Mouse (Mus musculus): Measurements from ENCODE around the gene Kcnb1. TPM values are rescaled to one million over a fixed set of nuclear protein-coding genes. Genes with fewer than 3 reads are reported as not detected.

The Kcnb1 gene
- polyA plus RNA-seq, 1 experiment from 2014 or later, result 1.5 TPM

GRCm38 (mm10) chr2:167121996-167122395 lies 68.0 kb downstream of the Kcnb1 start:
- no peak overlapping the region for H3K4me2 ChIP-seq
- 79% methylated on average over 7 of the region's 7 CpGs for WGBS
- no peak overlapping the region for H3K9ac ChIP-seq
- peaks cover 16% of the 10 kb centered on the region for H3K4me1 ChIP-seq
- no peak overlapping the region for H3K27ac ChIP-seq
- no peaks in the 10 kb centered on the region for H3K36me3 ChIP-seq
- no peak overlapping the region for H3K4me3 ChIP-seq (replicated peaks)
- ATAC-seq (ENCODE audit: insufficient read depth, low FRiP score, low read depth), result no peak
- no peaks in the 10 kb centered on the region for H3K27me3 ChIP-seq (replicated peaks)
- H3K9me3 ChIP-seq, result no peaks in the 10 kb centered on the region

GRCm38 (mm10) chr2:167121228-167121627 lies 68.7 kb downstream of the Kcnb1 start:
- ATAC-seq (ENCODE audit: insufficient read depth, low FRiP score, low read depth), result peak; percentile 53; the same call in 1 of the 2 replicates
- Histone ChIP-seq H3K9ac (no peak overlapping the region), H3K27me3 (replicated peaks) (no peaks in the 10 kb centered on the region), H3K36me3 (no peaks in the 10 kb centered on the region), H3K4me2 (no peak overlapping the region), H3K9me3 (no peaks in the 10 kb centered on the region), H3K4me1 (peaks cover 16% of the 10 kb centered on the region), H3K4me3 (replicated peaks) (no peak overlapping the region), H3K27ac (no peak overlapping the region)
- WGBS, result 68% methylated on average over 6 of the region's 6 CpGs

- ATAC-seq (ENCODE audit: insufficient read depth, low FRiP score, low read depth), result no peak
- no peaks in the 10 kb centered on the region for H3K27me3 ChIP-seq (replicated peaks)
- no peak overlapping the region for H3K27ac ChIP-seq
- peaks cover 16% of the 10 kb centered on the region for H3K4me1 ChIP-seq
- WGBS, result 70% methylated on average over 12 of the region's 12 CpGs
- no peak overlapping the region for H3K4me2 ChIP-seq
- no peak overlapping the region for H3K9ac ChIP-seq
- H3K4me3 ChIP-seq (replicated peaks), result no peak overlapping the region
- no peaks in the 10 kb centered on the region for H3K9me3 ChIP-seq
- H3K36me3 ChIP-seq, result no peaks in the 10 kb centered on the region
These were observed 69.6 kb downstream of the Kcnb1 start for GRCm38 (mm10) chr2:167120186-167120830.

DNA sequence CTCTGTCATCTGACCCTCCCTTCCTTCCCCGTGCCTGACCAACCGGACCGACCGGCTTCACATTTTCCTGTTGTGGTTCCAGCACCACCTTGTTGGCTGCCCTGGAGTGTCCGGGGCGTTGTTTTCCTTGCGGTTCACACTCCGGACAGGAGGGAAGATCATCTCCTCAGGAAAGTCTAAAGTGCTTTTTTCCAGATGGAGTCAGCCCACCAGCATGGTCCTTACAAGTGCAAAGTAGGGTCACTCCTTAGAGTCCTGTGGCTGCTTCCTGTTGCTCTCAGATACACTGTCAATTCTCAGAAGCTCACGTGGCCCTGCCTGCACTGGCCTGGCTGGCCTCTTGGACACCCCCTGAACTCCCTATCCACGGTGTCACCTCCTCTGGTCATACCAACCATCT lies 71.9 kb downstream of the Kcnb1 start:
- WGBS, result 58% methylated on average over 10 of the region's 10 CpGs
- Histone ChIP-seq H3K4me1 (peaks cover 5% of the 10 kb centered on the region; the same call in 1 of the 2 replicates), H3K27ac (no peak overlapping the region), H3K9ac (no peak overlapping the region), H3K36me3 (no peaks in the 10 kb centered on the region), H3K27me3 (replicated peaks) (no peaks in the 10 kb centered on the region), H3K4me3 (replicated peaks) (no peak overlapping the region), H3K9me3 (no peaks in the 10 kb centered on the region), H3K4me2 (no peak overlapping the region)
- ATAC-seq (ENCODE audit: insufficient read depth, low FRiP score, low read depth), result no peak

- no peak overlapping the region for H3K27ac ChIP-seq
- ATAC-seq (ENCODE audit: insufficient read depth, low FRiP score, low read depth), result no peak
- H3K4me1 ChIP-seq, result 0 out of 2 replicates have a peak, but pooled peaks cover 3% of the 10 kb centered on the region
- H3K9me3 ChIP-seq, result no peaks in the 10 kb centered on the region
- no peaks in the 10 kb centered on the region for H3K36me3 ChIP-seq
- no peaks in the 10 kb centered on the region for H3K27me3 ChIP-seq (replicated peaks)
- no peak overlapping the region for H3K4me2 ChIP-seq
- 41% methylated on average over 6 of the region's 6 CpGs for WGBS
- H3K4me3 ChIP-seq (replicated peaks), result no peak overlapping the region
- no peak overlapping the region for H3K9ac ChIP-seq
These were observed 77.2 kb downstream of the Kcnb1 start for GRCm38 (mm10) chr2:167112737-167113136.

GRCm38 (mm10) chr2:167112259-167112658 lies 77.7 kb downstream of the Kcnb1 start:
- Histone ChIP-seq H3K27me3 (replicated peaks) (no peaks in the 10 kb centered on the region), H3K4me1 (0 out of 2 replicates have a peak, but pooled peaks cover 3% of the 10 kb centered on the region), H3K9me3 (no peaks in the 10 kb centered on the region), H3K27ac (no peak overlapping the region), H3K4me3 (replicated peaks) (no peak overlapping the region), H3K9ac (no peak overlapping the region), H3K36me3 (no peaks in the 10 kb centered on the region), H3K4me2 (no peak overlapping the region)
- 68% methylated on average over 7 of the region's 7 CpGs for WGBS
- no peak for ATAC-seq (ENCODE audit: insufficient read depth, low FRiP score, low read depth)

DNA sequence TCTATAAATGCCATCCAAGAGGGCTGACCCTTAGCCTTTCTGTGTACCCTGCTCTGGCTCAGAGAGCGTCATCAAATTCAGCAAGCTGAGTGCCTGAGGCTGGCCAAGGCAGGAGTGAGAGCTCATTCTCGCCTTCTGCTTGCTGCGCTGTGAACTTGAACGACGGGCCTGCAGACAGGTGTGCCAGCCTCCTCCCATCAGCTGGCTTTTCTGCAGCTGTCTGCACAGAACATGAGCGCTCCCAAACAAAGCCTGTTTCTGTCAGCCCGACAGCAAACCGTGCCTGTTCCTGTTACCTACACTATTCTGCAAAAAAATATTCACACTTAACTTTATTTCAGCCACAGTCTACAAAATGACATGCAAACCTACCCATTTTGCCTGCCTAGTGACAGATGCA lies 80.4 kb downstream of the Kcnb1 start:
- Histone ChIP-seq H3K36me3 (no peaks in the 10 kb centered on the region), H3K4me2 (no peak overlapping the region), H3K4me1 (0 out of 2 replicates have a peak, but pooled peaks cover 3% of the 10 kb centered on the region), H3K27ac (no peak overlapping the region), H3K4me3 (replicated peaks) (no peak overlapping the region), H3K9me3 (no peaks in the 10 kb centered on the region), H3K27me3 (replicated peaks) (no peaks in the 10 kb centered on the region), H3K9ac (no peak overlapping the region)
- no peak for ATAC-seq (ENCODE audit: insufficient read depth, low FRiP score, low read depth)
- 70% methylated on average over 8 of the region's 8 CpGs for WGBS

GRCm38 (mm10) chr2:167103546-167103945 lies 86.4 kb downstream of the Kcnb1 start:
- WGBS, result 50% methylated on average over 7 of the region's 7 CpGs
- Histone ChIP-seq H3K4me3 (replicated peaks) (no peak overlapping the region), H3K27ac (no peak overlapping the region), H3K27me3 (replicated peaks) (no peaks in the 10 kb centered on the region), H3K36me3 (no peaks in the 10 kb centered on the region), H3K4me2 (no peak overlapping the region), H3K9me3 (no peaks in the 10 kb centered on the region), H3K4me1 (0 out of 2 replicates have a peak, but pooled peaks cover 4% of the 10 kb centered on the region), H3K9ac (no peak overlapping the region)
- ATAC-seq (ENCODE audit: insufficient read depth, low FRiP score, low read depth), result no peak

DNA sequence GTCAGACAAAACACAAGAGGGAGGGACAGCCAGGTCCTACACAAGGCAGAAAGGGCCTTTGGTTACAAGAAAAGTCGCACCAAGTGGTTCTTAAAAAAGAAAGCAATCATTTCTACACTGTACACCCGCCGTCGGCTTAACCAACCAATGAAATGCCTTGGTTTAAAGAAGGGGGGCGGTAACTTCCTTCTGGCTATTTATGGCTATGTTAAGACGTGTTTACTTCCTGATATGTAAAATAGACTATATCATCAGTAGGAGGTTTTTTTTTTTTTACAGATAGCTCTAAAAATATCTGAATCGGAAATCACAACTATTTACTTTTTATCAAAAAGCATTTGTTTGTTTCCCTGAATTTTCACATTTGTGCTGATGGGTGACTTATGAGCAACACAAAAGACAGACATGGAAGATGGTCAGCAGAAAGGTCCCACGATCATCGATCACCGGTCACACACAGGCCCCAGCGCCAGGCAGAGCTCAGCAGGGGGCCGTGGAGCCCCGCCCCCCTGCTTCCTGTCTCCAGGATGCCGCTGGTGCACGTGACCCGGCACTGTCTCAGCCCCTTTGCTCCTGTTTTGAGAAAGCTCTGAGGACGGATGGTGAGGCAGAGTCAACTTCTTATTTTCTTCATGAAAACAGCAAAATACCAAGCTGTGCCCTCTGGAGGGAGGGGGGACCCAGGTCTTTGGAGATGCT lies 88.1 kb downstream of the Kcnb1 start:
- Histone ChIP-seq H3K27me3 (replicated peaks) (no peaks in the 10 kb centered on the region), H3K4me2 (no peak overlapping the region), H3K36me3 (no peaks in the 10 kb centered on the region), H3K9me3 (no peaks in the 10 kb centered on the region), H3K9ac (no peak overlapping the region), H3K4me3 (replicated peaks) (no peak overlapping the region), H3K27ac (no peak overlapping the region), H3K4me1 (0 out of 2 replicates have a peak, but pooled peaks cover 4% of the 10 kb centered on the region)
- no peak for ATAC-seq (ENCODE audit: insufficient read depth, low FRiP score, low read depth)
- WGBS, result 65% methylated on average over 17 of the region's 17 CpGs

DNA sequence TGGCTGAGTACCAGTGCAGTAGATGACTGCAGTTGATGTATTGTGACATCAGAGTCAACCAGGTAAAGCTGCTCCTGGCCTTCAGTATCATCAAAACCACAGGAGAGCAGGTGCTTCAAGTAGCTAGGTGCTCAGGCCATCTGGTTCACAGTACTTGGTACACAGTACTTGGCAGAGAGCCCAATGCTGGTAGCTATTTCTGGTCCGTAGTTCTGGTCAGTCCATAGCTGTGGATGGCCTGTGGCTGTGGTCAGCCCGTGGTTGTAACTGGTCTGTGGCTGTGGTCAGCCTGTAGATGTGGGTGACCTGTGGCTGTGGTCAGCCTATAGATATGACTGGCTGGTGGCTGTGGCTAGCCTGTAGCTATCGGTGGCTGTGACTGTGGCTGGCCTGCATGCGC lies 95.3 kb downstream of the Kcnb1 start:
- H3K4me3 ChIP-seq (replicated peaks), result no peak overlapping the region
- 79% methylated on average over 4 of the region's 4 CpGs for WGBS
- H3K9ac ChIP-seq, result no peak overlapping the region
- no peaks in the 10 kb centered on the region for H3K36me3 ChIP-seq
- H3K4me1 ChIP-seq, result no peaks in the 10 kb centered on the region
- no peaks in the 10 kb centered on the region for H3K27me3 ChIP-seq (replicated peaks)
- ATAC-seq (ENCODE audit: insufficient read depth, low FRiP score, low read depth), result no peak
- no peaks in the 10 kb centered on the region for H3K9me3 ChIP-seq
- no peak overlapping the region for H3K27ac ChIP-seq
- no peak overlapping the region for H3K4me2 ChIP-seq

- no peak for ATAC-seq (ENCODE audit: insufficient read depth, low FRiP score, low read depth)
- 83% methylated on average over 13 of the region's 13 CpGs for WGBS
These were observed 96.6 kb downstream of the Kcnb1 start for GRCm38 (mm10) chr2:167093171-167093900.

DNA sequence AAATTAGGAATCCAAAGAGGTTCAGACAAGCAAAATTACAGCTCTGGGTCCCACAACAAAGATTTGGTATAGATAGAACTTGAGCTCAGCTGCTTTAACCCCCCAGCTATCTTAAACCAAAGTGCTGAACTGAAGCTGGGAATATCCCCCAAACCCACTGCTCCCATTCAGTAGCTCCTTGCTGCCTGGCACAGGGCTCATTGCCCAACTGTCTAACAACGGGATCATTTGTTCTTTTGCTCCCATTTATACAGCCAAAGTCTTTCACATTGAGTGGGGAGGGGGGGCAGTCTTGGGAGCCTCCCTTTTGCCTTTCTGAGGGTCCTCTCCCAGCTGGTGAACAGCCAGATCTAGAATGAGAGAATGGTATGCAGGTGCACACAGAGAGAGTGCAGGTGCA lies 99.7 kb downstream of the Kcnb1 start:
- 68% methylated on average over 1 of the region's 1 CpGs for WGBS
- Histone ChIP-seq H3K36me3 (no peaks in the 10 kb centered on the region), H3K27me3 (replicated peaks) (no peaks in the 10 kb centered on the region), H3K4me3 (replicated peaks) (no peak overlapping the region), H3K27ac (no peak overlapping the region), H3K4me2 (no peak overlapping the region), H3K9ac (no peak overlapping the region), H3K9me3 (no peaks in the 10 kb centered on the region), H3K4me1 (0 out of 2 replicates have a peak, but pooled peaks cover 3% of the 10 kb centered on the region)
- no peak for ATAC-seq (ENCODE audit: insufficient read depth, low FRiP score, low read depth)

More at GRCm38 (mm10) chr2:167093171-167093900, 96.6 kb downstream of the Kcnb1 start:
- H3K4me3 ChIP-seq (replicated peaks), result no peak overlapping the region
- H3K36me3 ChIP-seq, result no peaks in the 10 kb centered on the region
- no peak overlapping the region for H3K27ac ChIP-seq
- H3K27me3 ChIP-seq (replicated peaks), result no peaks in the 10 kb centered on the region
- no peaks in the 10 kb centered on the region for H3K9me3 ChIP-seq
- no peaks in the 10 kb centered on the region for H3K4me1 ChIP-seq
- no peak overlapping the region for H3K4me2 ChIP-seq
- H3K9ac ChIP-seq, result no peak overlapping the region
